Comparison of ENCODE assay signal across 13 mouse cellular contexts in the genomic region with DNA sequence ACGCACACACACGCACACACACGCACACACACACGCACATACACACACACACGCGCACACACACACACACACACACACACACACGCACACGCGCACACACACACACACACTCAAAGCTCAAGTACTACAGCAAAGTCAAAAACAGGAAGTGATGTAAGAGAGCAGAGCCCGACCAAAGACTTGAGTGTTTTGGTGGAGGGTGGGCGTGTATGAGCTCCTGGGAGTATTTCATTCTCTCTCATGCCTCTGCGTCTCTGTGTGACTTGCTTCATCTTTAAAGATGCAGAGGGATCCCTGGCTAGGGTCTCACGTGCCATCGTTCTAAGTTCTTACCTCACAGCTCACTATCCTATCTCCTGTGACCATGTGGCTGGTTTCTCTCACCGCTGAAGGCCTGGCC. TPM values are rescaled to one million over a fixed set of nuclear protein-coding genes. Genes with fewer than 3 reads are reported as not detected.
DNase-seq lines count a peak whose midpoint lies in the region; ATAC-seq and TF ChIP-seq lines count a peak whose summit lies in the region.
"Had no signal": no experiment of that assay in that cellular context is flagged by ENCODE, and none has a peak within 500 bp of the region (broad histone marks: within the 10 kb centered on the region; RNA-seq: fewer than 3 reads in every experiment).

No protein-coding gene starts in this region.

- intact Hi-C loops in heart, adult 2 months (cut with DNase I), result no loop called here

- H3K4me2 ChIP-seq in liver, postnatal 0 days (ENCODE audit: low read depth, low read length), result no peak overlapping the region
- no peak overlapping the region for H3K4me2 ChIP-seq in liver, embryonic 12.5 days
- H3K4me2 ChIP-seq: heart, embryonic 13.5 days; intestine, embryonic 15.5 days; liver, embryonic 15.5 days; midbrain, embryonic 15.5 days had no signal

- H3K4me3 ChIP-seq in liver, postnatal 0 days (ENCODE audit: low read depth, low read length), result no peak overlapping the region
- H3K4me3 ChIP-seq in liver, embryonic 12.5 days, result no peak overlapping the region
- no peak overlapping the region for H3K4me3 ChIP-seq in MEL (ENCODE audit: control insufficient read depth in 1 of 2, insufficient read depth in 1 of 2, low read depth in 2 of 2, low read length in 2 of 2)
- no peak overlapping the region for H3K4me3 ChIP-seq in limb, embryonic 10.5 days
- H3K4me3 ChIP-seq in heart, adult 2 months, result no peak overlapping the region
- H3K4me3 ChIP-seq: erythroblast, embryonic 14.5 days; heart, embryonic 13.5 days; intestine, embryonic 15.5 days; liver, embryonic 15.5 days; midbrain, embryonic 15.5 days had no signal

- ATAC-seq in liver, postnatal 0 days, result peak; percentile 25; the same call in 1 of the 2 replicates
- ATAC-seq in liver, embryonic 12.5 days, result no peak
- ATAC-seq: intestine, embryonic 15.5 days; midbrain, embryonic 15.5 days had no signal

- DNase-seq in liver, postnatal 0 days, result peak; percentile 17
- DNase-seq in MEL (ENCODE audit: low read depth, low spot score), result peak; percentile 51
- peak; percentile 15 for DNase-seq in limb, embryonic 10.5 days (ENCODE audit: low spot score)
- DNase-seq in thymus, postnatal 0 days (ENCODE audit: low spot score), result peak; percentile 91
- no peak for DNase-seq in layer of hippocampus, adult 8-10 months (ENCODE audit: low spot score in 2 of 2)
- DNase-seq in frontal cortex, postnatal 10 days (ENCODE audit: low spot score in 2 of 2), result no peak
- DNase-seq in heart, adult 2 months, result no peak

- no peak for TF ChIP-seq RAD21 in MEL (IDR thresholded peaks at IDR 0.05; ENCODE audit: low read depth, low read length)

- no peak overlapping the region for H3K9ac ChIP-seq in liver, postnatal 0 days (replicated peaks)
- H3K9ac ChIP-seq in liver, embryonic 12.5 days, result no peak overlapping the region
- no peak overlapping the region for H3K9ac ChIP-seq in MEL (ENCODE audit: control insufficient read depth, low read depth, low read length, poor library complexity, severe bottlenecking)
- H3K9ac ChIP-seq in heart, adult 2 months (ENCODE audit: low read depth, low read length), result no peak overlapping the region
- H3K9ac ChIP-seq: heart, embryonic 13.5 days; intestine, embryonic 15.5 days; liver, embryonic 15.5 days; midbrain, embryonic 15.5 days had no signal

- no peak for TF ChIP-seq POLR2A in MEL (IDR thresholded peaks at IDR 0.05; ENCODE audit: control insufficient read depth in 1 of 2, insufficient read depth in 1 of 2, low read depth in 1 of 2, low read length in 2 of 2, poor library complexity in 1 of 2)
- no peak for TF ChIP-seq POLR2A in heart, adult 2 months (IDR thresholded peaks at IDR 0.05; ENCODE audit: insufficient read depth, low read depth, low read length)

- 72% methylated on average over 15 of the region's 15 CpGs for WGBS in liver, postnatal 0 days (ENCODE audit: insufficient replicate concordance)
- WGBS in liver, embryonic 12.5 days (ENCODE audit: insufficient replicate concordance), result 59% methylated on average over 15 of the region's 15 CpGs
- 86% methylated on average over 15 of the region's 15 CpGs for WGBS in limb, embryonic 10.5 days
- WGBS in heart, adult 2 months, result 85% methylated on average over 15 of the region's 15 CpGs

- TF ChIP-seq CTCF in liver, postnatal 0 days (IDR thresholded peaks at IDR 0.05; ENCODE audit: low read depth), result no peak
- no peak for TF ChIP-seq CTCF in MEL (IDR thresholded peaks at IDR 0.05 in 2 of 3, conservative IDR thresholded peaks at IDR 0.05 in 1 of 3; ENCODE audit: control insufficient read depth in 1 of 3, insufficient read depth in 1 of 3, low read depth in 2 of 3, low read length in 3 of 3, poor library complexity in 1 of 3, severe bottlenecking in 1 of 3)
- no peak for TF ChIP-seq CTCF in heart, adult 2 months (IDR thresholded peaks at IDR 0.05)

- H3K27me3 ChIP-seq in liver, postnatal 0 days (ENCODE audit: insufficient read depth, low read length), result no peaks in the 10 kb centered on the region
- H3K27me3 ChIP-seq in liver, embryonic 12.5 days (replicated peaks), result no peaks in the 10 kb centered on the region
- H3K27me3 ChIP-seq in MEL (ENCODE audit: control insufficient read depth in 1 of 2, insufficient read depth in 2 of 2, low read length in 2 of 2), result peaks cover 0 to 1% of the 10 kb centered on the region in 2 experiments; a peak in 1 of 4 replicates
- no peaks in the 10 kb centered on the region for H3K27me3 ChIP-seq in limb, embryonic 10.5 days (ENCODE audit: low read depth, poor library complexity, severe bottlenecking)
- no peaks in the 10 kb centered on the region for H3K27me3 ChIP-seq in heart, adult 2 months (ENCODE audit: control insufficient read depth, insufficient read depth, low read length)
- H3K27me3 ChIP-seq: heart, embryonic 13.5 days; intestine, embryonic 15.5 days; liver, embryonic 15.5 days; midbrain, embryonic 15.5 days had no signal

- TF ChIP-seq EP300 in liver, postnatal 0 days (IDR thresholded peaks at IDR 0.05; ENCODE audit: low read depth), result no peak
- no peak for TF ChIP-seq EP300 in MEL (IDR thresholded peaks at IDR 0.05; ENCODE audit: low read depth in 1 of 2, low read length in 2 of 2)
- TF ChIP-seq EP300 in heart, adult 2 months (IDR thresholded peaks at IDR 0.05; ENCODE audit: insufficient read depth, low read depth, low read length), result no peak

- no peaks in the 10 kb centered on the region for H3K36me3 ChIP-seq in liver, postnatal 0 days (replicated peaks; ENCODE audit: insufficient read depth, low read length)
- H3K36me3 ChIP-seq in liver, embryonic 12.5 days, result no peaks in the 10 kb centered on the region
- peaks cover 0 to 2% of the 10 kb centered on the region in 2 experiments; a peak in 1 of 4 replicates for H3K36me3 ChIP-seq in MEL (ENCODE audit: control insufficient read depth in 1 of 2, insufficient read depth in 2 of 2, low read length in 2 of 2)
- no peaks in the 10 kb centered on the region for H3K36me3 ChIP-seq in limb, embryonic 10.5 days
- H3K36me3 ChIP-seq in heart, adult 2 months (ENCODE audit: control insufficient read depth, insufficient read depth, low read length), result no peaks in the 10 kb centered on the region
- H3K36me3 ChIP-seq: heart, embryonic 13.5 days; intestine, embryonic 15.5 days; liver, embryonic 15.5 days; midbrain, embryonic 15.5 days had no signal

- H3K79me2 ChIP-seq in MEL (ENCODE audit: control insufficient read depth, insufficient read depth, low read length, poor library complexity), result no peaks in the 10 kb centered on the region
- H3K79me2 ChIP-seq in heart, adult 2 months (replicated peaks; ENCODE audit: control insufficient read depth, insufficient read depth, low read length), result no peaks in the 10 kb centered on the region

- no peak overlapping the region for H3K27ac ChIP-seq in liver, postnatal 0 days (ENCODE audit: low read depth)
- no peak overlapping the region for H3K27ac ChIP-seq in liver, embryonic 12.5 days
- H3K27ac ChIP-seq in MEL (ENCODE audit: control insufficient read depth, low read depth, low read length), result no peak overlapping the region
- no peak overlapping the region for H3K27ac ChIP-seq in limb, embryonic 10.5 days
- H3K27ac ChIP-seq in heart, adult 2 months, result no peak overlapping the region
- H3K27ac ChIP-seq: intestine, embryonic 15.5 days; liver, embryonic 15.5 days; midbrain, embryonic 15.5 days had no signal

- H3K4me1 ChIP-seq in liver, postnatal 0 days (ENCODE audit: insufficient read depth), result peaks cover 10% of the 10 kb centered on the region; the same call in 1 of the 2 replicates
- peaks cover 10% of the 10 kb centered on the region for H3K4me1 ChIP-seq in liver, embryonic 12.5 days
- H3K4me1 ChIP-seq in MEL (ENCODE audit: control insufficient read depth in 1 of 2, insufficient read depth in 2 of 2, low read length in 2 of 2), result peaks cover 0 to 3% of the 10 kb centered on the region in 2 experiments; a peak in 1 of 4 replicates
- H3K4me1 ChIP-seq in limb, embryonic 10.5 days, result no peaks in the 10 kb centered on the region
- H3K4me1 ChIP-seq in heart, adult 2 months (ENCODE audit: control insufficient read depth, insufficient read depth, low read length), result peaks cover 7% of the 10 kb centered on the region
- H3K4me1 ChIP-seq: midbrain, embryonic 15.5 days had no signal

- no peaks in the 10 kb centered on the region for H3K9me3 ChIP-seq in liver, postnatal 0 days (ENCODE audit: low read length)
- no peaks in the 10 kb centered on the region for H3K9me3 ChIP-seq in liver, embryonic 12.5 days (replicated peaks)
- H3K9me3 ChIP-seq in MEL (replicated peaks; ENCODE audit: insufficient read depth, low read length), result no peaks in the 10 kb centered on the region
- no peaks in the 10 kb centered on the region for H3K9me3 ChIP-seq in limb, embryonic 10.5 days (replicated peaks)
- H3K9me3 ChIP-seq: heart, embryonic 13.5 days; intestine, embryonic 15.5 days; liver, embryonic 15.5 days; midbrain, embryonic 15.5 days had no signal

TF ChIP-seq in MEL, 35 proteins besides CTCF, POLR2A, EP300 and RAD21 (continues in another document):
- TF ChIP-seq USF2 (IDR thresholded peaks at IDR 0.05; ENCODE audit: borderline replicate concordance in 1 of 2, insufficient read depth in 1 of 2, low read depth in 1 of 2, low read length in 2 of 2) (no peak), ETS1 (IDR thresholded peaks at IDR 0.05; ENCODE audit: low read depth, low read length) (no peak), MAX (IDR thresholded peaks at IDR 0.05; ENCODE audit: low read length) (no peak), SMC3 (IDR thresholded peaks at IDR 0.05; ENCODE audit: low read depth, low read length) (no peak), CHD2 (IDR thresholded peaks at IDR 0.05; ENCODE audit: low read length) (no peak), MAFK (IDR thresholded peaks at IDR 0.05; ENCODE audit: borderline replicate concordance, low read depth, low read length) (no peak), RCOR1 (IDR thresholded peaks at IDR 0.05; ENCODE audit: low read depth, low read length) (no peak), USF1 (IDR thresholded peaks at IDR 0.05; ENCODE audit: low read depth, low read length) (no peak), TAL1 (IDR thresholded peaks at IDR 0.05; ENCODE audit: low read length) (no peak), UBTF (IDR thresholded peaks at IDR 0.05; ENCODE audit: borderline replicate concordance, insufficient read depth, low read depth, low read length) (no peak), HCFC1 (IDR thresholded peaks at IDR 0.05; ENCODE audit: low read depth, low read length) (no peak)

RNA-seq across cellular contexts. Expression of gene Il6st, which starts 36.3 kb away (rescaled TPM):
- 7.9 and 11.7 TPM in 2 replicates for polyA plus RNA-seq in liver, postnatal 0 days (2015; fragmentation: Nextera tagmentation; extraction: Ambion mirVana)
- 10.1 and 11.1 TPM in 2 replicates for polyA plus RNA-seq in liver, embryonic 12.5 days (2016; fragmentation: Nextera tagmentation; extraction: Ambion mirVana)
- total RNA-seq in MEL (2012; rRNA removed), result 1.7 TPM in 2 replicates
- polyA plus RNA-seq in MEL (2012; ENCODE audit: insufficient read depth in 1 of 2, insufficient read length in 2 of 2, low read depth in 1 of 2, low replicate concordance in 2 of 2, missing spikeins in 1 of 2), result 1 to 10 TPM in 1 of 2 experiments, not detected in 1; 3.7 TPM
- polyA plus RNA-seq in limb, embryonic 10.5 days (2016; fragmentation: Nextera tagmentation; extraction: Ambion mirVana), result 16.1 and 21.3 TPM in 2 replicates
- polyA plus RNA-seq in thymus, postnatal 0 days (2015; fragmentation: Nextera tagmentation; extraction: Ambion mirVana), result 18.9 and 19.5 TPM in 2 replicates
- 100 to 1,000 TPM in 1 of 4 experiments, 10 to 100 TPM in 3; 87.6 to 105 (median 97.0) TPM for total RNA-seq in layer of hippocampus, adult 8-10 months (2022)
- total RNA-seq in heart, adult 2 months (2021), result 100 to 1,000 TPM; 204 to 256 TPM
- 39.0 and 62.8 TPM in 2 replicates for polyA plus RNA-seq in heart, adult 2 months (2012; rRNA removed)

Comparison
In these comparisons a context has a peak if more than half of its experiments do, and no peak if none do; other contexts are left out.
1. DNase-seq: peak in liver, postnatal 0 days (single experiment), MEL (single experiment), limb, embryonic 10.5 days (single experiment) and thymus, postnatal 0 days (single experiment); none in layer of hippocampus, adult 8-10 months (0 of 2), frontal cortex, postnatal 10 days (0 of 2) and heart, adult 2 months (0 of 2).